Mouse (Mus musculus) midbrain, embryonic 10.5 days (tissue): ENCODE data around the gene Evi2b. TPM values are rescaled to one million over a fixed set of nuclear protein-coding genes. Genes with fewer than 3 reads are reported as not detected.
A peak's percentile ranks its signal among the peaks of the same experiment; 100 is the strongest.

ENCODE experiments used
- DNase-seq: peaks from one replicate; pipeline ENCODE4 v3.0.0-alpha.2; 2017; ENCODE audit warnings: low spot score
- H3K27ac ChIP-seq: fragments of 300-500 bp; sonication (generic); replicated peaks from 2 replicates; pipeline ENCODE4 v1.5.1; 2016; ENCODE audit warnings: mild to moderate bottlenecking
- H3K27me3 ChIP-seq: fragments of 300-500 bp; sonication (generic); 2 replicates; pipeline ENCODE4 v1.6.1; 2016; ENCODE audit warnings: low read depth, mild to moderate bottlenecking; ENCODE audit not compliant: poor library complexity, severe bottlenecking
- H3K36me3 ChIP-seq: fragments of 300-500 bp; sonication (generic); 2 replicates; pipeline ENCODE4 v1.6.1; 2016; ENCODE audit warnings: mild to moderate bottlenecking, moderate library complexity
- H3K4me1 ChIP-seq: fragments of 300-500 bp; sonication (generic); 2 replicates; pipeline ENCODE4 v1.6.1; 2016
- H3K4me3 ChIP-seq: fragments of 300-500 bp; sonication (generic); 2 replicates; pipeline ENCODE4 v1.5.1; 2016; ENCODE audit warnings: mild to moderate bottlenecking, moderate library complexity
- H3K9me3 ChIP-seq: fragments of 300-500 bp; sonication (generic); replicated peaks from 2 replicates; pipeline ENCODE4 v1.6.1; 2016; ENCODE audit warnings: mild to moderate bottlenecking
- WGBS: fragments of 180-500 bp; shearing (Covaris S2); methylation state at CpG from one replicate; pipeline ENCODE4 v1.1.7; 2016; 5-methylcytosine and 5-hydroxymethylcytosine counted together
- polyA plus RNA-seq: library from polyadenylated mRNA; unstranded; fragments of >200 nt; fragmentation: Nextera tagmentation; extraction: Ambion mirVana; gene quantifications from 2 replicates; pipeline ENCODE4 v1.2.1, GENCODE M21; 2016

Gene Evi2b
- 0.37 TPM in 1 of 2 replicates, not detected in the other for polyA plus RNA-seq

DNA sequence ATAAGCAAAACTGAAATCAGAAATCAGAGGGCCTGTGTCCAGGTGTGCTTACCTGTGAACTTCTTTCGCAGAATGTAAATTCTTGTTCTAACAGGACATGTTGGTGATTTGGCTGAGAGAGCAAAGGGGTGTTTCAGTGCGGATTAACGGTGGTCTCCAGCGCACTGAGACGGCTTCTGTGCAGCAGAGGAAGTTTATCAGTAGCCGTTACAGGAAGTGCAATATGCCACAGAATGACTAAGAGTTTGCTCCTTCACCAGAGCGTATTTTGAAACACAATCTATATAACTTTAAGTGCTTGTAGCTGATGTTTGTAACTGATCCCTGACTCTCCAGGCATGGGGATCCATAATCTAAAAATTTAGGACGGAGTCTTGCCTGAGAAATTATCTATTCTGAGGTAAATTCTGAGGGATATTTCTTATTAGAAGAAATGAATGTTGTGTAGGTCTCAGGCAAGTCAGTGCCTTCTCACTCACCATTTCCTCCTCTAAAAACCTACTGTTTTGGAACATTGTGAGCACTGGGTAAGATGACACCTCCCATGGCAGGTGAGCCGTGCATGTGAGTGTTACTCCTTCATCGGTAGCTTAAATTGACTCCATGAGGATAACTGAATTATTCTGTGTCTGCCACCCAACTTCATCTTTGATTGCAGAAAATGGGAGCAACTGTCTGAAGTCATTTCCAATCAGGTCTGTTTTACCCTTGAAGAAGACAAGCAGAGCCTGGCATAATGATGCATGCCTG is at the start of gene Evi2b:
TSS of gene Evi2b (minus strand) at position 203 of the 750 bp plus-strand sequence.
- Histone ChIP-seq H3K4me1 (no peaks in the 10 kb centered on the region), H3K4me3 (no peak within 1 kb of the TSS), H3K27me3 (no peaks in the 10 kb centered on the region), H3K36me3 (peaks cover 30% of the 10 kb centered on the region), H3K9me3 (no peaks in the 10 kb centered on the region), H3K27ac (no peak within 1 kb of the TSS)
- 88% methylated on average over 10 of the region's 10 CpGs for WGBS
- no peak for DNase-seq

GRCm38 (mm10) chr11:79570319-79570718 is 46.8 kb upstream of the Evi2b start:
- no peak for DNase-seq
- H3K36me3 ChIP-seq: peaks cover 97% of the 10 kb centered on the region
- 0 out of 2 replicates have a peak, but pooled peaks cover 2% of the 10 kb centered on the region for H3K9me3 ChIP-seq
- 95% methylated on average over 2 of the region's 2 CpGs for WGBS
- H3K4me3 ChIP-seq: no peak overlapping the region
- H3K4me1 ChIP-seq: no peaks in the 10 kb centered on the region
- no peak overlapping the region for H3K27ac ChIP-seq
- no peaks in the 10 kb centered on the region for H3K27me3 ChIP-seq

- no peak overlapping the region for H3K27ac ChIP-seq
- peaks cover 96% of the 10 kb centered on the region for H3K36me3 ChIP-seq
- no peak overlapping the region for H3K4me3 ChIP-seq
- H3K4me1 ChIP-seq: no peaks in the 10 kb centered on the region
- 0 out of 2 replicates have a peak, but pooled peaks cover 2% of the 10 kb centered on the region for H3K9me3 ChIP-seq
- H3K27me3 ChIP-seq: no peaks in the 10 kb centered on the region
- DNase-seq: no peak
- 93% methylated on average over 11 of the region's 11 CpGs for WGBS
These were observed 44.8 kb upstream of the Evi2b start for GRCm38 (mm10) chr11:79568197-79568911.

DNA sequence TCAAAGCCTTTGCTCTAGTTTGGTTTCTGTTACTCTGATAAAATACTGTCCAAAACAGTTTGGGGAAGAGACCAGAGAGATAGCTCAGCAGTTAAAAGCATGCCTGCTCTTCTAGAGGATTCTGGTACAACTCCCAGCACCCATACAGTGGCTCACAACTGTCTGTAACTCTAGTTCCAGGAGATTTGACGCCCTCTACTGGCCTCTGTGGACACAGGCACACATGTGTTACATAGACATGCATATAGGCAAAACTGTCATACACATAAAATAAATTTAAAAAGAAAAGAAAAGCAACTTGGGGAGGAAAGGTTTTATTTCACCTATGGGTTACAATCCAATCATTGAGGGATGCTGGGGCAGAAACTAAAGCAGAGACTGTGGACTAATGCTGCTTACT is 43.4 kb upstream of the Evi2b start:
- 0 out of 2 replicates have a peak, but pooled peaks cover 2% of the 10 kb centered on the region for H3K9me3 ChIP-seq
- no peak overlapping the region for H3K4me3 ChIP-seq
- H3K36me3 ChIP-seq: peaks cover 98% of the 10 kb centered on the region
- no peak for DNase-seq
- H3K4me1 ChIP-seq: no peaks in the 10 kb centered on the region
- no peaks in the 10 kb centered on the region for H3K27me3 ChIP-seq
- 55% methylated on average over 1 of the region's 1 CpGs for WGBS
- H3K27ac ChIP-seq: no peak overlapping the region

DNA sequence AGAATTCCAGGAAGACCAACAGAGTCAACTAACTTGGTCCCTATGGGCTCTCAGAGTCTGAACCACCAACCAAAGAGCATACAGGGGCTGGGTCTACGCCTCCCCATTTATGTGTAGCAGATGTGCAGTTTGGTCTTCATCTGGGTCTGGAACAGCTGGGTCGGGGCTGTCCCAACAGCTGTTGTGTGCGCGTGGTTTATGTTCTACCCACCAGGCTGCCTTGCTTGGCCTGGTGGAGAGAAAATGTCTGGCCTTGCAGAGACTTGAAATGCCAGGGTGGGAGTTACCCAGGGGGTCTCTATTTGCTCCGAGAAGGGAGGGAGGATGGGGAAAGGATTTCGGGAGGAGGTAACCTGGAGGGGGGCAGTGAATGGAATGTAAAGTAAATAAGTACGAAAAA is 39.9 kb upstream of the Evi2b start:
- Histone ChIP-seq H3K9me3 (0 out of 2 replicates have a peak, but pooled peaks cover 2% of the 10 kb centered on the region), H3K27ac (no peak overlapping the region), H3K4me1 (no peaks in the 10 kb centered on the region), H3K4me3 (no peak overlapping the region), H3K27me3 (no peaks in the 10 kb centered on the region), H3K36me3 (peaks cover 97% of the 10 kb centered on the region)
- WGBS: 90% methylated on average over 7 of the region's 7 CpGs
- no peak for DNase-seq

DNA sequence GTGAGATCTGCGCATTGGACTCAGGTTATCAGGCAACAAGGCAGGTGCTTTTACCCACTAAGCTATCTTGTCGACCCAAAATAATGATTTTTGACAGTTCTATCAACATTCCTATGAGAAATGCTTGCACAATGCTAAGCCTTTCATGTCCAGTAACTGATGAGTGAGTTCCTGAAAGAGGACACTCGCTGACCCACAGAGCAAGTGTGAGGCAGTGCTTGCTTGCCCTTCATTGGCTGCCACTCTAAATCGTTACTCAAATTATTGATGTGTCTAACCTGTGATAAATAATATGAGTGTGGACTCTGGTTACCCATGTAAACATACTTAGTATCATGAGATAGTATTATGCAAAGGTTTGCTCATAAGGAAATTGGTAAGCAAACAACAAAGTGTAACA is 37.0 kb upstream of the Evi2b start:
- Histone ChIP-seq H3K36me3 (peaks cover 97% of the 10 kb centered on the region), H3K4me1 (no peaks in the 10 kb centered on the region), H3K4me3 (no peak overlapping the region), H3K27me3 (no peaks in the 10 kb centered on the region), H3K9me3 (no peaks in the 10 kb centered on the region), H3K27ac (no peak overlapping the region)
- WGBS: 95% methylated on average over 4 of the region's 4 CpGs
- no peak for DNase-seq

GRCm38 (mm10) chr11:79552622-79553021 is 29.1 kb upstream of the Evi2b start:
- Histone ChIP-seq H3K4me3 (no peak overlapping the region), H3K27ac (no peak overlapping the region), H3K27me3 (no peaks in the 10 kb centered on the region), H3K9me3 (no peaks in the 10 kb centered on the region), H3K4me1 (no peaks in the 10 kb centered on the region), H3K36me3 (peaks cover 97% of the 10 kb centered on the region)
- 84% methylated on average over 1 of the region's 1 CpGs for WGBS
- DNase-seq: no peak

GRCm38 (mm10) chr11:79536293-79536692 is 12.7 kb upstream of the Evi2b start:
- no peak overlapping the region for H3K27ac ChIP-seq
- H3K4me3 ChIP-seq: no peak overlapping the region
- WGBS: 94% methylated on average over 3 of the region's 3 CpGs
- H3K4me1 ChIP-seq: peaks cover 16% of the 10 kb centered on the region
- no peaks in the 10 kb centered on the region for H3K9me3 ChIP-seq
- peaks cover 59% of the 10 kb centered on the region for H3K36me3 ChIP-seq
- H3K27me3 ChIP-seq: no peaks in the 10 kb centered on the region
- DNase-seq: no peak

DNA sequence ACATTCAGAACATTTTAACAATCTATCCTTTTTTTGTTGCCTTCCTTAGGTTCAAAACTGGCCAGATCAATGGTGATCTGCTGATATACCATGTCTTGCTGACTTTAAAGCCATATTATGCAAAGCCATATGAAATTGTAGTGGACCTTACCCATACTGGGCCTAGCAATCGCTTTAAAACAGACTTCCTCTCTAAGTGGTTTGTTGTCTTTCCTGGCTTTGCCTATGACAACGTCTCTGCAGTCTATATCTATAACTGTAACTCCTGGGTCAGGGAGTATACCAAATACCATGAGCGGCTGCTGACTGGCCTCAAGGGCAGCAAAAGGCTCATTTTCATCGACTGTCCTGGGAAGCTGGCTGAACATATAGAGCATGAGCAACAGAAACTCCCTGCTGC is 12.0 kb upstream of the Evi2b start:
- H3K9me3 ChIP-seq: no peaks in the 10 kb centered on the region
- H3K27ac ChIP-seq: no peak overlapping the region
- H3K4me3 ChIP-seq: no peak overlapping the region
- H3K36me3 ChIP-seq: peaks cover 54% of the 10 kb centered on the region
- peaks cover 16% of the 10 kb centered on the region for H3K4me1 ChIP-seq
- DNase-seq: no peak
- no peaks in the 10 kb centered on the region for H3K27me3 ChIP-seq
- WGBS: 91% methylated on average over 4 of the region's 4 CpGs

DNA sequence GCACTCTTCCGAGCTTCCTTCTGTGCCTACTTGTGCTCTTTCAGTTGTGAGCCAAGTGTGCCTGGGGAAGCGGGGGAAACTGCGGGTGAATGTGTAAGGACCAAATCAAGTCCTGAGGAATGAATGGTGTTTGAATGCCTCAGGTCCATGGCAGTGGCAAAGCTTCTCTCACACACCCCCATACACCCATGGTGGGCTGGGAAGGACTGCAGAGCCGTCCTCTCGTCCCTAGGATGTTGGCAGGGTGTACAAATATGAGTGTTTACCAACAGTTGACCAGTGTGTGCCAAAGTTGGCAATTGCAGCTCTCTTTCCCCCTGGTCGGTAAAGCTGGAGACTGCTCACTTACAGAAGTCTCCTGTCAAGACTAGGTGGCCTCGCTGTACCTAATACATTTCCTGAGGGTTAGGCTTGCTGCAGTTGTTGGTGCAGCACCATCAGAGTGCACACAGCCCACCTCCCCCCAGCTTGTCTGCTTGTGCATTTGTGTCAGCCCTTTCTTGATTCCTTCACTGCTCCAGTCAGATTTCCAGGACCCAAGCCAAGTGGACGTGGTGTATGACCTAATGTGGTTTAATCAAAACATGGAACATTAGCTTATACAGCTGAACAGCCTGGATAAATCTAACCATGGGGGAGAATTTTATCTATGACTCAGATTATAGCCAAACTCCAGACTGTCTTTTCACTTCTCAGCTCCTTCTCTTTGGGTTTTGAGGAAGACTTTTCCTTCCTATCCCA is 10.6 kb upstream of the Evi2b start:
- WGBS: 90% methylated on average over 8 of the region's 8 CpGs
- no peak for DNase-seq
- no peak overlapping the region for H3K4me3 ChIP-seq
- H3K27ac ChIP-seq: peak overlapping the region; percentile 50; the same call in 1 of the 2 replicates
- no peaks in the 10 kb centered on the region for H3K9me3 ChIP-seq
- no peaks in the 10 kb centered on the region for H3K27me3 ChIP-seq
- H3K4me1 ChIP-seq: peaks cover 16% of the 10 kb centered on the region
- peaks cover 45% of the 10 kb centered on the region for H3K36me3 ChIP-seq

- peaks cover 47% of the 10 kb centered on the region for H3K36me3 ChIP-seq
- WGBS: 86% methylated on average over 6 of the region's 6 CpGs
These were observed 9.7 kb upstream of the Evi2b start for GRCm38 (mm10) chr11:79533311-79533710.

GRCm38 (mm10) chr11:79531485-79531884 is 7.9 kb upstream of the Evi2b start:
- no peak for DNase-seq
- Histone ChIP-seq H3K4me1 (peaks cover 16% of the 10 kb centered on the region), H3K27ac (no peak overlapping the region), H3K36me3 (peaks cover 42% of the 10 kb centered on the region), H3K27me3 (no peaks in the 10 kb centered on the region), H3K4me3 (no peak overlapping the region), H3K9me3 (no peaks in the 10 kb centered on the region)
- 94% methylated on average over 4 of the region's 4 CpGs for WGBS

More at GRCm38 (mm10) chr11:79533311-79533710, 9.7 kb upstream of the Evi2b start:
- no peaks in the 10 kb centered on the region for H3K9me3 ChIP-seq
- DNase-seq: no peak
- no peak overlapping the region for H3K27ac ChIP-seq
- H3K4me1 ChIP-seq: peaks cover 16% of the 10 kb centered on the region
- no peak overlapping the region for H3K4me3 ChIP-seq
- H3K27me3 ChIP-seq: no peaks in the 10 kb centered on the region
